Mouse (Mus musculus): ENCODE results near the gene Ern2.

Gene Ern2

DNA sequence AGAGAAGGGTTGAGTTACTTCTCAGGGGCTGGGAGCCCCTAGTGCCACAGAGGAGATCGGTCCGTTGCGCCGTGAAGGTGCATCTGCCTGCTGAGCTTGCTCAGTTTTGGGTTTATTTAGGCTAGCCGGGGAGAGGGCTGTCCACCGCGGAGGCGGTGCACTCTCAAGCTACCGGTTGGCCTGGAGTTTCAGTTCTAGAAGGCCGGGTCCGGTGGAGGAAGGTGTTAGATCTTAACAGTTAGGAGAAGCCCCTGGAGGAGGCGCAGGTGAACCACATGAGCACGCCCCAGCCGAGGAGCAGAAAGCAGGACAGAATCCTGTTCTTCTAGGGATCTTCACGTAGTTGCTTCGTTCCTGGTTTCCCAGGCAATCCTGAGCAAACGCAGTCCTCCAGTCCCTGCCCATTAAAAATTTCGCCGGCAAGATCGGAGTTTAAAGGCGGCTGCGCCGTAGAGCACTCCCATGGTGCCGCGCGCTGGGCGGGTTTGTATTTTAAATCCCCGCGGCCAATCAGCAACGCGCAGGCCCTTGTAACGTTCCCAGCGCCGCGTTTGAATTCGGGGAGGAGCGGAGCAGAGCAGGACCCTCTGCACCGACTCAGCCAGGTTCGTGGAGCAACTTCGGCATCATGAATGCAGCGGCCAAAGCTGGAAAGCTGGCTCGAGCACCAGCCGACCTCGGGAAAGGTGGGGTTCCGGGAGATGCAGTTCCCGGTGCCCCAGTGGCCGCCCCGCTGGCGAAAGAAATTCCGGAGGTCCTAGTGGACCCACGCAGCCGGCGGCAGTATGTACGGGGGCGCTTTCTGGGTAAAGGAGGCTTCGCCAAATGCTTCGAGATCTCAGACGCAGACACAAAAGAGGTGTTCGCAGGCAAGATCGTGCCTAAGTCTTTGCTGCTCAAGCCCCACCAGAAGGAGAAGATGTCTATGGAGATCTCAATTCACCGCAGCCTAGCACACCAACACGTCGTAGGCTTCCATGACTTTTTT, 26.8 kb downstream of the Ern2 start, which contains the start of gene Plk1:
TSS of gene Plk1 (plus strand) at position 525 of the 988 bp plus-strand sequence.
- DNase-seq = peak; percentile 75

DNA sequence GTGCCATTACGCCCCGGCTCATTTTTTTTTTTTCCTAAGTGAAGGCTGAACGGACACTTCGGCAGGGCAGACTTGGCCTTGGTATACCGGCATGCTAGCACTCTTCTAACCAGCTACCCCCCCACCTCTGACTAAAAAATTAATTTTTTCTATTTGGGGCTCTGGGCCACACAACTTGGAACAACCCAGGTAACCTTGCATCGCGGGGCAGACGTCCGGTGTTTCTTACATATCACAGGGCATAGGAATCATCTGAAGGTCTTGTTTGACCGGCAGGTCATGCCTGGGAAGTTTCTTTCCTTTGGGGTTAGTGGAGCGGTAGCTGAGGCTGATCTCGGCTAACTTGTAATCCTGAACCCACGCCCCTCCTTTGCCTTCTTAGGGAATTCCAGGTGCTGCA, 27.5 kb downstream of the Ern2 start:
- no peak for DNase-seq

DNA sequence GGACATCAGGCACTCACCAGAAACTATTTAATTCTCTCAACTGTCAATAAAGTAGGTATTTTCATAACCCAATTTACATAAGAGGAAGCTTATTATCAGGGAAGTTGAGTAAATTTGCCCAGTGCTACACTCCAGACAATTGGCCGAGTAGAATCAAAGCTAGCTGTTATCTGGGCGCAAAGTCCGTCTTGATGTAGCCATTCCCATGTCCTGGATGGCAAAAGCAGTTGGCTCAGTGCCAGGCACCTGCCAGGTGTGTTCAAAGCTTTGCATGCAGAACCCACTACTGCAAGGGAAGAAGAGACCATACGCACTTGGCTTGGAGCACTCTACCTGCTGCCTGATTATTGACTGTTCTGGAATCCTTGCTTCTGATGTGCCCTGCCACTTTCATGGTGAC, 33.5 kb downstream of the Ern2 start:
- no peak for DNase-seq

DNA sequence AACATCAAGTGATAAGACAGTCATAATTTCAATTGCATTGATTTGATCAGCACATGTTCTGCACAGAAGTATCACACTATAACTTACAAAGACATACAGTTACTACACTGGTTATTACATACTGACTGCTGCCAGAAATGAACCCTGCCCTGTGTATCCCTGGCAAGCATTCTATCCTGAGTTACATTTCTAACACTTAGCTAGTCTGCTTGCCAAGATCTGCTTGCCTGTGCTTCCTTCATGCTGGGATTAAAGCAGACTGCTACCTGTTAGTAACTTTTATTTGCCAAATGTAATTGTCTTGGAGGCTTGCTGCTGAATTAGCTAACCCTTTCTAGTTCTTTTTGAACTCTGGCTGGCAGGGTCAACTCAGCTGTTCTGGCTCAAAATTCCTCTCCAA, 45.0 kb downstream of the Ern2 start:
- peak; percentile 72 for DNase-seq

DNA sequence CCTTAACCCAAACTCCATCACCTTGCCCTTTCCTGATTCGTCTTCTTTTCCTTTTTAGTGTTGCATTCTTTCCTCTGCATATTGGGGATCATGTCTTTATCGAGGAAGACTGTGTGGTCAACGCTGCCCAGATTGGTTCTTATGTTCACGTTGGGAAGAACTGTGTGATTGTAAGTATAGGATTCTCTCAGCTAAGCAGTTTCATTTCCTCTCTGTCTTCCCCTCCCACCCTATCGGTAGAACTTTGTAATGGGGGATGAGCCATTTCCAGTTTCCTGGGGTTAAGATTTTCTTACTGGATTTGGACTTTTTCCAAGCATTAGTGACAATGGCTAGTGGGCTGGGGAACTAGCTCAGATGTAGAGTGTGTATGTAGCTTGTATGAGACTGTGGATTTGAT, 47.8 kb downstream of the Ern2 start:
- no peak for DNase-seq

DNA sequence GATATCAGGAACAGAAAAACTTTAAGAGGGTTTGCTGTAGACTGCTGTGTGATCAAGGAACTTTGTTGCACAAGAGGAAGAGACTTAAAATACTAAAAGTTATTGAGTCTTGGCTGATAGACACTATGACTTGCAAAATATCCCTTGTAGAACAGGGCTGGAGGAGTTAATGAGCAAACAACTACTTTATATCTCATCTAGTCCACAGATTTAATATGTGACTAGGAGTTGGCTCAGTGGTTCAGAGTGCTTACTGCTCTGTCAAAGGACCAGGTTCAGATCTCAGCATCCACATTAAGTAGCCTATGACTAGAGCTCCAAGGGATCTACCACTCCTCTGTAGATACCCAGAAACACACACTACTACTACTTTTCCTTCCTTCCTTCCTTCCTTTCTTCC, 48.9 kb downstream of the Ern2 start:
- DNase-seq = peak; percentile 78

DNA sequence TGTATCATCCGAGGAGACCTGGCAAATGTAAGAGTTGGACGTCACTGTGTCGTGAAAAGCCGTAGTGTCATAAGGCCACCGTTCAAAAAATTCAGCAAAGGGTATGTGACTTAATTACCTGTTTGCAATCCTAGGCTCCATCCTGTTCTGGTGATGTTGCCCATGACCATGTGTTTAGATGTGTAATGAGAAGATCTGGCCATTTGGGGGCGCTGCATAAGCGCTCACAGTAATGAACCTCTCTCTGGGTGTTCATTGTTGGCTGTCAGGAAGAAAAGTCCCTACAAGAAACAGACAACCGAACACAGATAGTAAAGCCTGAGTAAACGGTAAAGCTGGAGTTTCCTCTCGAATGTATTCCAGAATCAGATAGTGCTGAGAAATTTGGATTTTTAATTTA, 50.9 kb downstream of the Ern2 start:
- DNase-seq = peak; percentile 61

DNA sequence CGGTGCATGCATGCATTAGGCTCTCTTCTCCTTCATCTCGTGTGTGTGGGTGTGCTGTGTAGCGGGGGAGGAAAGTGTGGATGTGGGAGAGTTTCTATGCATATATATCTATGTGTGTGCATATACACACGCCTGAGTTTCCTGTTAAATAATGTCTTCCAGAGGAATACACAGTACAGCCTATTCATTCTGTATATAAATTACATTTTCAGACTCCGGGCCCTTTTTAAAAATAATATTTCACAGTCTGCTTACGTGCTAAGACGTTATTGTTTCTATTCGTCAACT, 52.7 kb downstream of the Ern2 start:
- no peak for DNase-seq

DNA sequence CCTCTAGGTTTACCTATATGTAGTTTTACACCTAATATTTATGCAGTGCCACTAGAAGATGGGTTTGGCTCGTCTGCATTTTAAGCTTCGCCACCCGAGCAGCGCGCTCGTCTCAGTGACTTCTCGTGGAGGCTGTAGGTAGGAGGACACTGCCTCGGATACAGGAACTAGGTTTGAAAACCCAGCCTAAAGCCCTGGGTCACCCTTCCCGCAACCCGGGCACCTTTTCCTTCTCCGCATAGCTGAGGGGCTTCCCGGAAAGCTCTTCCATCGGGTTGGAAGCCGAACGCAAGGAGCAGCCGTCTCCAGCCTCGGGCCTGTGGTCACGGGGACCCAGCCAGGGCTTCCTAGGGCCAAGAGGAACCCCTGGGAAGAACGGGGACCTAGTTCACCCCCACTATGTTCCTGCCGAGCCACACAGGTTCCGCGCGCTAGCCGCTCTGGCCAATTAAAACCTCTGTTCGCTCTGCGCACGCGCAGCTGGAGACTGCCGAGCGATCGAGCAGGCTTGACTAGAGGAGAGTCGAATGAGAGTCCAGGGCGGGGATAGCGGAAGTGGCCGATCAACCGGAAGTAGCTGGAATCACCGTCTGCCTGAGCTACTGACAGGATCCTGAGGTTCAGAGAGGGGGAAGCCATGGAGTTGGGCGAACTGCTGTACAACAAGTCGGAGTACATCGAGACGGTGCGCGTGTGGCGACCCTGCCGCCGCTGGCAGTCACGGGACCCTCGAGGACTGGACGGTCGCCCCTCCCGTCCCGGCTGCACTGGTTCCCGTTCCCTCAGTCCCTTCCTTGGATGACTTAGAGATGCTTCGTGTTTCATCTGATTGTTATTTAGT, 53.3 kb downstream of the Ern2 start, which contains the start of the genes Palb2 and Dctn5:
TSS of gene Palb2 (minus strand) at position 489 of the 841 bp plus-strand sequence.
TSS of gene Dctn5 (plus strand) at position 545 of the 841 bp plus-strand sequence.
- DNase-seq = peak; percentile 98

DNA sequence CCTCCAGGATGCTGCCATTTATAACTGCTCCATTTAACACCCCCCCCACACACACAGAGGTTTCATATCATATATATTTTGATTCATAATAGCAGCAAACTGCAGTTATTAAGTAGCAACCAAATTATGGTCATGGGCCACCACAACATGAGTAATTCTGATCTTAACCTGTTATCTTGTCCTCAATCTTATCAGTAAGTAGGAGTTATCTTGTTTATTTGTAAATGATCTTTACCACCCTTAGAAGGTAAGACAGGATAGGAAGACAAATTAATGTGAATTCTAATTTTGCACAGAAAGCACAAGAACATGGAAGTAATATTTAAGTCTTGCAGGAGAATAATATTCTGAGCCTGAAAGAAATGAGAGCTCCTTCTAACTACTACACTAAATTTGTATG, 54.2 kb downstream of the Ern2 start:
- DNase-seq = no peak

DNA sequence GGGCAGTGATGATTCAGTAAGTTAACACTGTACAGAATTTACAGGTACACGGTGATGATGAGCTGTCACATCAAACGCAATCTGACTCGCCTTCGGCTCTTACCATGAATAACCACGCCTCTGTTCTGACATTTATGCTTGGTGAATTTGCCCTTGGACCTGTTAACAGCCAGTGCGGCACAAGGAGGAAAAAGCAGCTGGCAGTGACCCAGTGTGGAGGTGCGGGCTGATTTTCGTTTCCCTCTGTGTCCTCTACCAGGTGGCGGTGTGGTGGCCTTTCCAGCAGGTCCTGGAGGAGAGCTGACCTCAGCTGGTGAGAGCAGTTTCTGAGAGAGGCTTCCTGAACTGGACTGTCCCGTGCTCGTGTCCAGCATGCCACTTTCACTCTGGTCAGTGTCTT, 59.1 kb downstream of the Ern2 start:
- DNase-seq = peak; percentile 75

DNA sequence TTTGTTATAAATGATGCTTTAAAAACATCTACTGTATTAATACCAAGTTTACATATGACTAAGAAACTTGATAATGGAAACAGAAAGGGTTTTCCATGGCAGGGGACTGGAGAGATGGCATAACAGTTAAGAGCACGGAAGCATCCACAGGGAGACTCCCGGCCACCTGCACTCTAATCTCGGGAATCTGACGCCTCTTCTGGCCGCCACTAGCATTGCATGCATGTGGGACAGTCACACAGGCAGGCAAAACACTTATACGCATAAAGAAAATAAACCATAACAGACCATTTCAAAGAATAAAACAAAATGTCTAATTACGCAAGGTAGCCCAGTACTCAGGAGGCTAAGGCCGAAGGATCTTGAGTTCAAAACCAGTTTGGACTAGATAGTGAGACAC, 60.4 kb downstream of the Ern2 start:
- DNase-seq = no peak

DNA sequence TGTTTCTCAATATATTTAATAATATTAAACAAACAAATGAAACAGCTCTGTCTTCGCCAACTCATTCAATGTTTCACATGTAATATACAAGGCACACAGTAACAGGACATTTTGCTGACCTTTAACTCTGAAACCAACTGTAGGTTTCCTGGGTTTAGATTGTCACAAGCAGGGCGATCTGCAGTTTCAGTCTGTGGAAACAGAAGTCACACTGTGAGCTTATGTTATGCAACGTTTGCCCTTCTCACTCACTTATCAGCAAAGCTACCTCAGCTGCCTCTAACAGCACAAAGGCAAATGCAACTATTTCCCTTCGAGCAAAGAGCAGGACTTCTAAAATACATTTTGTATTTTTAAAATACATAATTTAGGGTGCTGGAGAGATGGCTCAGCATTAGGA, 62.5 kb downstream of the Ern2 start:
- no peak for DNase-seq

Data from kidney, adult 9 months (tissue).